Mouse (Mus musculus) cortical plate, adult 2 months (tissue): ENCODE results near the gene Yaf2.

Source experiments
- CTCF ChIP-seq: fragments of 200-500 bp; IDR thresholded peaks from 2 replicates; pipeline ENCODE4 v1.5.1; 2011; ENCODE audit warnings: mild to moderate bottlenecking, control low read depth, low read length; ENCODE audit not compliant: insufficient read depth; ENCODE audit errors: extremely low read depth
- POLR2A ChIP-seq: fragments of 200-500 bp; IDR thresholded peaks from 2 replicates; pipeline ENCODE4 v1.6.1; 2011; ENCODE audit warnings: mild to moderate bottlenecking, low read length, control low read depth; ENCODE audit not compliant: insufficient read depth; ENCODE audit errors: extremely low read depth

DNA sequence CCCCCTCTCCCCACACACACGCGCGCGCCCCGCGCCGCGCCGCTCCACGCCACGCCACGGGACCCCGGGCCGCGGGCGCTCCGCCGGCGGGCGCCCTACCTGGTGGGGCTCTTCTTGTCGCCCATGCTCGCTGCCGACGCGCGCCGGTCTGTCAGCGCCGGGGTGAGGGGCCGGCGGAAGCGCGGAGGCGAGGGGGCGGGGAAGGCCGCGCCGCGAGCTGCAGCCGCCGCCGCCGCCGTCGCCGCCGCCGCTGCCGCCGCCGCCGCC, 144 bp downstream of the Yaf2 start:
- TF ChIP-seq CTCF (no peak), POLR2A (no peak)
